Mouse (Mus musculus): ENCODE results near the gene Rnf157.

Rnf157 gene

GRCm38 (mm10) chr11:116298221-116298620, 114.6 kb downstream of the Rnf157 start:
- no peak for DNase-seq (ENCODE audit: low spot score)

- DNase-seq (ENCODE audit: low spot score), result no peak
Measured at GRCm38 (mm10) chr11:116297017-116297416, 115.8 kb downstream of the Rnf157 start.

- no peak for DNase-seq (ENCODE audit: low spot score)
Measured at GRCm38 (mm10) chr11:116296191-116296734, 116.6 kb downstream of the Rnf157 start.

GRCm38 (mm10) chr11:116294319-116294718, 118.5 kb downstream of the Rnf157 start:
- no peak for DNase-seq (ENCODE audit: low spot score)

- no peak for DNase-seq (ENCODE audit: low spot score)
Measured at GRCm38 (mm10) chr11:116293538-116294137, 119.2 kb downstream of the Rnf157 start.

GRCm38 (mm10) chr11:116292401-116292800, 120.4 kb downstream of the Rnf157 start:
- DNase-seq (ENCODE audit: low spot score), result no peak

- DNase-seq (ENCODE audit: low spot score), result no peak
Measured at GRCm38 (mm10) chr11:116290556-116290955, 122.3 kb downstream of the Rnf157 start.

GRCm38 (mm10) chr11:116287351-116287750, 125.5 kb downstream of the Rnf157 start:
- DNase-seq (ENCODE audit: low spot score), result no peak

All from layer of hippocampus, adult 11-12 months (tissue).